Mouse (Mus musculus) hindlimb bud, embryonic 11.5 days (tissue): Measurements from ENCODE around the gene Nipsnap2.
"Not testable (repeated sequence)": the region's sequence is repeated elsewhere in the genome, so short reads cannot be mapped to it uniquely, and the experiment has no call there.

Experiments
- DNase-seq: peaks from one replicate; pipeline ENCODE4 v3.0.0-alpha.2; 2012; ENCODE audit warnings: low read depth, low spot score; ENCODE audit errors: extremely low spot score

Gene Nipsnap2

GRCm38 (mm10) chr5:129724834-129725773, at the start of gene Nipsnap2:
TSS of gene Nipsnap2 (plus strand) at chr5:129725063.
- DNase-seq: peak; percentile 73

- DNase-seq: not testable (repeated sequence)
Measured at GRCm38 (mm10) chr5:129685141-129685540, 39.7 kb upstream of the Nipsnap2 start.

GRCm38 (mm10) chr5:129687621-129688020, 37.2 kb upstream of the Nipsnap2 start:
- DNase-seq: no peak

GRCm38 (mm10) chr5:129690528-129690927, 34.3 kb upstream of the Nipsnap2 start:
- no peak for DNase-seq

- DNase-seq: no peak
Measured at GRCm38 (mm10) chr5:129700506-129700905, 24.4 kb upstream of the Nipsnap2 start.

GRCm38 (mm10) chr5:129701706-129702105, 23.2 kb upstream of the Nipsnap2 start:
- DNase-seq: no peak

- DNase-seq: no peak
Measured at GRCm38 (mm10) chr5:129703368-129703767, 21.5 kb upstream of the Nipsnap2 start.

- no peak for DNase-seq
Measured at GRCm38 (mm10) chr5:129708412-129708811, 16.5 kb upstream of the Nipsnap2 start, which contains the start of gene Sept14. TSS of gene Sept14 (minus strand) at chr5:129708512.

- DNase-seq: peak; percentile 73
Measured at GRCm38 (mm10) chr5:129715326-129715861, 9.5 kb upstream of the Nipsnap2 start, which contains the start of gene Mrps17. TSS of gene Mrps17 (plus strand) at chr5:129715497.

GRCm38 (mm10) chr5:129717016-129717415, 7.8 kb upstream of the Nipsnap2 start:
- no peak for DNase-seq

- no peak for DNase-seq
Measured at GRCm38 (mm10) chr5:129720176-129720575, 4.7 kb upstream of the Nipsnap2 start.

GRCm38 (mm10) chr5:129724268-129724667, 595 bp upstream of the Nipsnap2 start:
- DNase-seq: no peak

GRCm38 (mm10) chr5:129725774-129726392, 1.0 kb downstream of the Nipsnap2 start:
- DNase-seq: no peak

GRCm38 (mm10) chr5:129726784-129727183, 1.9 kb downstream of the Nipsnap2 start:
- no peak for DNase-seq

GRCm38 (mm10) chr5:129729286-129729685, 4.4 kb downstream of the Nipsnap2 start:
- DNase-seq: no peak

- DNase-seq: no peak
Measured at GRCm38 (mm10) chr5:129730344-129730743, 5.5 kb downstream of the Nipsnap2 start.

- DNase-seq: no peak
Measured at GRCm38 (mm10) chr5:129731021-129731420, 6.2 kb downstream of the Nipsnap2 start.

GRCm38 (mm10) chr5:129740976-129741375, 16.1 kb downstream of the Nipsnap2 start:
- DNase-seq: no peak

- DNase-seq: no peak
Measured at GRCm38 (mm10) chr5:129742903-129743488, 18.1 kb downstream of the Nipsnap2 start.

- DNase-seq: no peak
Measured at GRCm38 (mm10) chr5:129744050-129744449, 19.2 kb downstream of the Nipsnap2 start.

GRCm38 (mm10) chr5:129756886-129757285, 32.0 kb downstream of the Nipsnap2 start:
- no peak for DNase-seq
